16 mouse cellular contexts compared by ENCODE assay signal in genomic region chr13:112798953-112799305, GRCm38 (mm10).
"Had no signal": no experiment of that assay in that cellular context is flagged by ENCODE, and none has a peak within 500 bp of the region (broad histone marks: within the 10 kb centered on the region; RNA-seq: fewer than 3 reads in every experiment).

No protein-coding gene starts in this region.

- DNase-seq: kidney, adult 9 months; kidney, postnatal 14 days; kidney, postnatal 4 days; layer of hippocampus, adult 9-11 months; liver; lung, adult 18-20 months; lung, postnatal 10 days; lung, postnatal 36 days; retina, postnatal 1 day; right cerebral cortex, postnatal 25 days; spleen, adult 18-20 months; thymus, adult 2 months; thymus, postnatal 25 days had no signal

- ATAC-seq: liver, embryonic 12.5 days; midbrain, embryonic 13.5 days; midbrain, embryonic 16.5 days had no signal
